Mouse (Mus musculus) midbrain, embryonic 10.5 days (tissue): ENCODE results near the gene Mrps15. TPM values are rescaled to one million over a fixed set of nuclear protein-coding genes. Genes with fewer than 3 reads are reported as not detected.

ENCODE experiments used
- DNase-seq: peaks from one replicate; pipeline ENCODE4 v3.0.0-alpha.2; 2017; ENCODE audit warnings: low spot score
- H3K27ac ChIP-seq: fragments of 300-500 bp; sonication (generic); replicated peaks from 2 replicates; pipeline ENCODE4 v1.5.1; 2016; ENCODE audit warnings: mild to moderate bottlenecking
- H3K27me3 ChIP-seq: fragments of 300-500 bp; sonication (generic); 2 replicates; pipeline ENCODE4 v1.6.1; 2016; ENCODE audit warnings: low read depth, mild to moderate bottlenecking; ENCODE audit not compliant: poor library complexity, severe bottlenecking
- H3K36me3 ChIP-seq: fragments of 300-500 bp; sonication (generic); 2 replicates; pipeline ENCODE4 v1.6.1; 2016; ENCODE audit warnings: mild to moderate bottlenecking, moderate library complexity
- H3K4me1 ChIP-seq: fragments of 300-500 bp; sonication (generic); 2 replicates; pipeline ENCODE4 v1.6.1; 2016
- H3K4me3 ChIP-seq: fragments of 300-500 bp; sonication (generic); 2 replicates; pipeline ENCODE4 v1.5.1; 2016; ENCODE audit warnings: mild to moderate bottlenecking, moderate library complexity
- H3K9me3 ChIP-seq: fragments of 300-500 bp; sonication (generic); replicated peaks from 2 replicates; pipeline ENCODE4 v1.6.1; 2016; ENCODE audit warnings: mild to moderate bottlenecking
- WGBS: fragments of 180-500 bp; shearing (Covaris S2); methylation state at CpG from one replicate; pipeline ENCODE4 v1.1.7; 2016; 5-methylcytosine and 5-hydroxymethylcytosine counted together
- polyA plus RNA-seq: library from polyadenylated mRNA; unstranded; fragments of >200 nt; fragmentation: Nextera tagmentation; extraction: Ambion mirVana; gene quantifications from 2 replicates; pipeline ENCODE4 v1.2.1, GENCODE M21; 2016

Gene Mrps15
- polyA plus RNA-seq, 1 experiment from 2014 or later: 153 TPM

GRCm38 (mm10) chr4:126057207-126058133, 10.7 kb downstream of the Mrps15 start:
- Histone ChIP-seq H3K36me3 (peaks cover 43% of the 10 kb centered on the region), H3K27me3 (no peaks in the 10 kb centered on the region), H3K9me3 (no peaks in the 10 kb centered on the region), H3K4me1 (peaks cover 20% of the 10 kb centered on the region), H3K27ac (peak overlapping the region; percentile 89), H3K4me3 (peak overlapping the region; percentile 84)
- WGBS: 17% methylated on average over 19 of the region's 19 CpGs
- no peak for DNase-seq

DNA sequence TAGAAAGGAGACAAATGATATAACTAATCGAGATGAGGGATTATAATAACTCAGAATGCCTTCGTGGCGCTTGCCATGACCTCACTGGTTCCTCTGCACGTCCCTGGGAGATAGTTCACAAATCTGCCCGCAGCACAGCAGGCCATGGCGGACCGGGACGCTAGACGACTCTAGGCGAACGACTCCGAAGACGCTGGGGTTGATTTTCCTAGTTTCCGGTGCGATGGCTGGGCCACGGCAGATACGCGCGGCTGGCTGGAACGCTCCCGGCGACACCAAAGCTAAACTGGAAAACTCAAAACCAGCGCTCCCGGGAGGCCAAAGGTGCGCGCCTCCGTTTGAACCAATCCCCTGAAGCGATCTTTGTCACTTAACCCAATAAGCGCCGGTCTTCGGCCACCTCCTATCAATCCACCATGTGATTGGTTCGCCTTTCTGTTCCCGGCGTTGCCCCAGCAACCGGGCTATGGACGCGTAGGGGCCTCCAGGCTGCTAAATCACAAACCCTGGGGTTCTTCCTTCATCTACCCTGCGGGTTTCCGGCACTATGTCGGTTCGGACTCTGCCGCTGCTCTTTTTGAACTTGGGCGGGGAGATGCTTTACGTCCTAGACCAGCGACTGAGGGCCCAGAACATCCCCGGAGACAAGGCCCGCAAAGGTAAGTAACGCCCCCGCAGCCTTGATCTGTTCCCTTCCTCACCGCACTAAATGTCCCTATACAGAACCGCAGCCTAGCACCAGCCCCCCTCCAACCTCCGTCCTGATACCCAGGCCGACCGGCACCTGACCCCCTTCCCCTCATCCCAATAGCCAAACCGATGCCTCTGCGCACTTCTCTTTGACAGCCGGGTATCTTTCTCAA, 11.6 kb downstream of the Mrps15 start, which contains the start of gene Oscp1:
Gene Oscp1 (plus strand): TSS at position 432 of the 863 bp plus-strand sequence.
- H3K27ac ChIP-seq: peak within 1 kb of the TSS; percentile 89
- no peaks in the 10 kb centered on the region for H3K27me3 ChIP-seq
- H3K9me3 ChIP-seq: no peaks in the 10 kb centered on the region
- H3K4me3 ChIP-seq: peak within 1 kb of the TSS; percentile 84
- under 1% methylated on average over 57 of the region's 57 CpGs for WGBS
- H3K36me3 ChIP-seq: peaks cover 34% of the 10 kb centered on the region
- peaks cover 20% of the 10 kb centered on the region for H3K4me1 ChIP-seq
- peak; percentile 94 for DNase-seq

DNA sequence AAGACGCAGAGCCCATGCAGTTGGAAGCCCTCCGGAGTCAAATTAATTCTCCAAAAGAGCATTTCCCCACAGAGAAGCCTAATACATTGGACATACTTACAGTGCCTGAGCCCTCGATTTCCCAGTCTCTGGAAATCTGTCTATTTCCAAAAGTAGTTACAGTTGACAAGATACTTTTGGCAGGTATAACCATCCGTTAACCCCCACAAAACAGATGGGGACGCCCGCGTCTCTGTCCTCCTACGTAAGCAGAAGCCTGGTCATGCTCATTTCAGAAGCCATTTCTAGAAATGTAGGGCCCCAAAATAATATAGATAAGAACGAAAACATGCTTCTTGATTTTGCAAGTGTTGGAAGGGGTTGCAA, 12.3 kb downstream of the Mrps15 start:
- Histone ChIP-seq H3K4me1 (peaks cover 20% of the 10 kb centered on the region), H3K27ac (peak overlapping the region; percentile 89), H3K9me3 (no peaks in the 10 kb centered on the region), H3K27me3 (no peaks in the 10 kb centered on the region), H3K36me3 (peaks cover 28% of the 10 kb centered on the region), H3K4me3 (peak overlapping the region; percentile 84)
- WGBS: 45% methylated on average over 9 of the region's 9 CpGs
- no peak for DNase-seq

DNA sequence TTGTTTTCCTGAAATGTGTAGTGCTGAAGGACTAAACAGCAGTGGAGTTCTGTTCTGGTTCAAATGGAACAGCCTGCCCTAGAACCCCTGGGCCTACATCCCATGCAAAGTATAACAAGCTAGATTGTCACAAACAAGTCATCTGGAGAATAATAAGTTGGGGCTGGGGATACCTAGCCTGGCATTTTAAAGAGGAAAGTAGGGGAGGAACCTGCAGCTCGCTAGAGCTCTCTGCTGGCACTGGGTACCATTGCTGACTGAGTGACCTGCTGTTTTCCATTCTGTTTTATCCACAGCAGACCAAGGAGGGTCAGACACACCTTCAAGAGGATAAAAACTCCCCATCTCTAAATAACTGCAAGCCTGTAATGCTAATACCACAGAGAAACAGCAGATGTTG, 16.1 kb downstream of the Mrps15 start:
- H3K4me1 ChIP-seq: peaks cover 12% of the 10 kb centered on the region
- H3K9me3 ChIP-seq: no peaks in the 10 kb centered on the region
- no peak for DNase-seq
- WGBS: 42% methylated on average over 1 of the region's 1 CpGs
- H3K36me3 ChIP-seq: no peaks in the 10 kb centered on the region
- H3K27me3 ChIP-seq: no peaks in the 10 kb centered on the region
- no peak overlapping the region for H3K27ac ChIP-seq
- H3K4me3 ChIP-seq: no peak overlapping the region

- Histone ChIP-seq H3K4me1 (no peaks in the 10 kb centered on the region), H3K27ac (no peak overlapping the region), H3K36me3 (0 out of 2 replicates have a peak, but pooled peaks cover 4% of the 10 kb centered on the region), H3K27me3 (no peaks in the 10 kb centered on the region), H3K4me3 (no peak overlapping the region), H3K9me3 (no peaks in the 10 kb centered on the region)
- 93% methylated on average over 7 of the region's 7 CpGs for WGBS
- no peak for DNase-seq
These were observed 18.5 kb downstream of the Mrps15 start for GRCm38 (mm10) chr4:126065241-126065640.

DNA sequence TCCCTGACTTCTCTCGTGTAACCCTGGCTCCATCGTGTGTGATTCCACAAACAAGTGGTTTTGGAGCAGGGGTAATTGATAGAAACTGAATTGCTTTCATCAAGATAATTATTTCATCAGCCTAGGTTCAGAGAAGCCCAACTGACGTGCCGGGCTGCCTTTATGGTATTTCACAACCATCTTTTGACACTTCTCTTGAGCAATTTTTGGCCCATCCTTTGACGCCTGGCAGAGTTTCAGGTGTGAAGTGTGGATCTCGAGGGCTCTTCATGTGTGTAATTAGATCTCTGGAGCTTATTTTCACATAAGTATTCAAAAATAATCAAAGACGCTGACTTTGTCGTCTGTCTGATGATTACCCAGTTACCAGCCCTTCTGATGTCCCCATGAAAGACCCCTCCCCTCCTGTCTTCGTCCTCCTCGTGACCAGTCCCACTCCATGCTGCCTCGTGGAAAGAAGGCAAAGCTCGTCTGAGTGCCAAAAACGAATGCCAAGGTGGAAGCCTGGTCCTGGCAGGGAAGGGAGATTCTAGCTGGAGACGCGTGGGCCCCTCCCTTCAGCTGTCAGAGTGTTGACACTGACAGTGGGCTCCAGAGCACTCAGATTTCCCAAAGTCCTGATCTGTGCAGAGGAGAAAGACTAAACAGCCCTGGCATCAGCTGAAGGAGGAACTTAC, 20.8 kb downstream of the Mrps15 start:
- DNase-seq: no peak
- 87% methylated on average over 15 of the region's 15 CpGs for WGBS
- Histone ChIP-seq H3K4me1 (no peaks in the 10 kb centered on the region), H3K27me3 (no peaks in the 10 kb centered on the region), H3K4me3 (no peak overlapping the region), H3K9me3 (no peaks in the 10 kb centered on the region), H3K27ac (no peak overlapping the region), H3K36me3 (0 out of 2 replicates have a peak, but pooled peaks cover 4% of the 10 kb centered on the region)

GRCm38 (mm10) chr4:126068842-126069241, 22.1 kb downstream of the Mrps15 start:
- Histone ChIP-seq H3K4me3 (no peak overlapping the region), H3K27me3 (no peaks in the 10 kb centered on the region), H3K4me1 (no peaks in the 10 kb centered on the region), H3K27ac (no peak overlapping the region), H3K9me3 (no peaks in the 10 kb centered on the region), H3K36me3 (peaks cover 6% of the 10 kb centered on the region)
- no peak for DNase-seq
- WGBS: 89% methylated on average over 6 of the region's 6 CpGs

DNA sequence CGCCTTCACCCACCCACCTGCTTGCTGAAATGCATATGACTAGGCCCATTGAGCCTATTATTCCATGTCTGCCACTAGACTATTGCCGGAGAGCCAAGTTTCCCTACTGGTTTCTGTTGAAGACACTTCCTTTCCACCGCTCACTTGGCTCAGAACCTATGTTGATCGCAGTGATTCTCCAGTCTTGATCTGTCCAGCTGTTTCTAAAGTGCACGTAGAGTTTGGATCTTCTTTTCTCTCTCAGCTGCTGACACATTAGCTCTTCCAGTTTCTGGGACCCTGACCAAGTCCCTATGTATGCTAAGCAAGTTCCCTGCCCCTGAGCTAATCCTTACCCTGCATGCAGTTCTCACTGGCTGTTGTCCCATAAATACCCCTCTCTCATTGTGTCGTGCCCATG, 31.1 kb downstream of the Mrps15 start:
- WGBS: 85% methylated on average over 6 of the region's 6 CpGs
- H3K4me3 ChIP-seq: no peak overlapping the region
- no peak for DNase-seq
- no peaks in the 10 kb centered on the region for H3K9me3 ChIP-seq
- H3K4me1 ChIP-seq: no peaks in the 10 kb centered on the region
- no peaks in the 10 kb centered on the region for H3K27me3 ChIP-seq
- peaks cover 35% of the 10 kb centered on the region for H3K36me3 ChIP-seq
- no peak overlapping the region for H3K27ac ChIP-seq

- Histone ChIP-seq H3K27me3 (no peaks in the 10 kb centered on the region), H3K4me1 (no peaks in the 10 kb centered on the region), H3K9me3 (no peaks in the 10 kb centered on the region), H3K27ac (no peak overlapping the region), H3K4me3 (no peak overlapping the region), H3K36me3 (peaks cover 41% of the 10 kb centered on the region)
- DNase-seq: no peak
- 84% methylated on average over 4 of the region's 4 CpGs for WGBS
These were observed 32.5 kb downstream of the Mrps15 start for GRCm38 (mm10) chr4:126079266-126079665.

DNA sequence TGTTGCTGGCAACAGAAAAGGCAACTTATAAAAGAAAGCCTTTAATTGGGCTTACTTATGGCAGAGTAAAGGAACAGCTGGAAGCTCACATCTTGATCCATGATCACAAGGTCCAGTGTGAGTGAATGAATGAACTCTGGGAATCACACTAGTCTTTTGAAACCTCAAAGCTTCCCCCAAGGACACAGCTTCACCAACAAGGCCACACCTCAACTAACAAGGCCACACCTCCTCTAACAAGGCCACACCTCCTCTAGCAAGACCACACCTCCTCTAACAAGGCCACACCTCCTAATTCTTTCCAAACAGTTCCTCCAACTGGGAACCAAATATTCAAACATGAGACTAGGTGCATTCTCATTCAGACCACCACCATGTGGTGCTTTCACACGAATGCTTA, 34.9 kb downstream of the Mrps15 start:
- Histone ChIP-seq H3K27me3 (no peaks in the 10 kb centered on the region), H3K36me3 (peaks cover 31% of the 10 kb centered on the region), H3K27ac (no peak overlapping the region), H3K4me1 (no peaks in the 10 kb centered on the region), H3K9me3 (no peaks in the 10 kb centered on the region), H3K4me3 (no peak overlapping the region)
- DNase-seq: no peak
- 96% methylated on average over 1 of the region's 1 CpGs for WGBS

- no peak overlapping the region for H3K4me3 ChIP-seq
- 96% methylated on average over 9 of the region's 9 CpGs for WGBS
- no peaks in the 10 kb centered on the region for H3K27me3 ChIP-seq
- H3K4me1 ChIP-seq: no peaks in the 10 kb centered on the region
- peaks cover 31% of the 10 kb centered on the region for H3K36me3 ChIP-seq
- no peak overlapping the region for H3K27ac ChIP-seq
- no peaks in the 10 kb centered on the region for H3K9me3 ChIP-seq
- no peak for DNase-seq
These were observed 36.3 kb downstream of the Mrps15 start for GRCm38 (mm10) chr4:126083021-126083420.

DNA sequence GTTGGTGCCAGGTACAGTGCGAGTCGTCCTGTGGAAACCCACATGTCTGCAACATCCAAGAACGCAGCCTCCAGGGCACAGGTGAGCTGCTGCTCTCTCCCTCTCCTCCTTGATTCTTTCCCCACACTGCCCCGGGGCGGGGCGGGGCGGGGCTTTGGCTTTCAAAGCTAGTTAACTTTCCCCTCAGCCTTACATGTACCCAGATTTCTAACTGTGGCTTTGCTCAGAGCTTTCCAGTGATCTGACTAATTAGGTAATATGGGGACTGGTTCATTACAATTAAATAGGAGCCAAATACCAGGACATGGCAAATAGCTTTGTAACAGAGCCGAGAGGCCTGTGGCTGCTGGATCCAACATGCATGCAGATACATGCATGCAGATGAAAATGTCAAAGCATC, 37.7 kb downstream of the Mrps15 start:
- Histone ChIP-seq H3K4me3 (no peak overlapping the region), H3K4me1 (no peaks in the 10 kb centered on the region), H3K9me3 (no peaks in the 10 kb centered on the region), H3K27me3 (no peaks in the 10 kb centered on the region), H3K27ac (no peak overlapping the region), H3K36me3 (peaks cover 38% of the 10 kb centered on the region)
- WGBS: 77% methylated on average over 8 of the region's 8 CpGs
- DNase-seq: no peak
